10 mouse cellular contexts compared by ENCODE assay signal in genomic region chr2:21187576-21187975, GRCm38 (mm10). TPM values are rescaled to one million over a fixed set of nuclear protein-coding genes. Genes with fewer than 3 reads are reported as not detected.
DNase-seq lines count a peak whose midpoint lies in the region; ATAC-seq lines count a peak whose summit lies in the region.
"Had no signal": no experiment of that assay in that cellular context is flagged by ENCODE, and none has a peak within 500 bp of the region (broad histone marks: within the 10 kb centered on the region; RNA-seq: fewer than 3 reads in every experiment).

No protein-coding gene starts in this region.

- no peak overlapping the region for H3K4me2 ChIP-seq in midbrain, embryonic 11.5 days
- H3K4me2 ChIP-seq: heart, embryonic 13.5 days; stomach, embryonic 15.5 days had no signal

- H3K4me3 ChIP-seq in midbrain, embryonic 10.5 days = no peak overlapping the region
- H3K4me3 ChIP-seq in midbrain, embryonic 11.5 days (ENCODE audit: low read depth, low read length) = no peak overlapping the region
- H3K4me3 ChIP-seq in limb, embryonic 10.5 days = no peak overlapping the region
- H3K4me3 ChIP-seq: heart, embryonic 13.5 days; stomach, embryonic 15.5 days had no signal

- H3K36me3 ChIP-seq in midbrain, embryonic 10.5 days = no peaks in the 10 kb centered on the region
- no peaks in the 10 kb centered on the region; the same call in 1 of the 2 replicates for H3K36me3 ChIP-seq in midbrain, embryonic 11.5 days (ENCODE audit: control insufficient read depth, insufficient read depth, low read length)
- H3K36me3 ChIP-seq in limb, embryonic 10.5 days = no peaks in the 10 kb centered on the region
- H3K36me3 ChIP-seq: heart, embryonic 13.5 days; stomach, embryonic 15.5 days had no signal

- no peak overlapping the region for H3K9ac ChIP-seq in midbrain, embryonic 11.5 days (ENCODE audit: low read length)
- H3K9ac ChIP-seq: heart, embryonic 13.5 days; stomach, embryonic 15.5 days had no signal

- H3K9me3 ChIP-seq in midbrain, embryonic 10.5 days (replicated peaks) = no peaks in the 10 kb centered on the region
- no peaks in the 10 kb centered on the region for H3K9me3 ChIP-seq in midbrain, embryonic 11.5 days (ENCODE audit: control insufficient read depth, low read length)
- H3K9me3 ChIP-seq in limb, embryonic 10.5 days (replicated peaks) = 0 out of 2 replicates have a peak, but pooled peaks cover 1% of the 10 kb centered on the region
- H3K9me3 ChIP-seq: heart, embryonic 13.5 days; stomach, embryonic 15.5 days had no signal

- 63% methylated on average over 7 of the region's 7 CpGs for WGBS in midbrain, embryonic 10.5 days
- WGBS in midbrain, embryonic 11.5 days = 56% methylated on average over 7 of the region's 7 CpGs
- 57% methylated on average over 7 of the region's 7 CpGs for WGBS in limb, embryonic 10.5 days

- no peaks in the 10 kb centered on the region for H3K4me1 ChIP-seq in midbrain, embryonic 10.5 days
- no peaks in the 10 kb centered on the region for H3K4me1 ChIP-seq in midbrain, embryonic 11.5 days (ENCODE audit: control insufficient read depth, insufficient read depth, low read length)
- H3K4me1 ChIP-seq in limb, embryonic 10.5 days = no peaks in the 10 kb centered on the region
- H3K4me1 ChIP-seq: heart, embryonic 13.5 days; stomach, embryonic 15.5 days had no signal

- H3K27ac ChIP-seq in midbrain, embryonic 10.5 days (replicated peaks) = no peak overlapping the region
- no peak overlapping the region for H3K27ac ChIP-seq in midbrain, embryonic 11.5 days (ENCODE audit: low read depth, low read length)
- no peak overlapping the region for H3K27ac ChIP-seq in limb, embryonic 10.5 days
- H3K27ac ChIP-seq: heart, embryonic 13.5 days; stomach, embryonic 15.5 days had no signal

- peak; percentile 36 for DNase-seq in midbrain, embryonic 10.5 days (ENCODE audit: low spot score)
- DNase-seq in midbrain, embryonic 11.5 days (ENCODE audit: low spot score, missing footprints) = no peak
- peak; percentile 33 for DNase-seq in Muller cell, postnatal 12 days (ENCODE audit: inconsistent ontology term)
- peak; percentile 34 to 75 for DNase-seq in cerebellum, postnatal 25 days
- DNase-seq in limb, embryonic 10.5 days (ENCODE audit: low spot score) = peak; percentile 42
- DNase-seq in right cerebral cortex, adult 18-20 months = peak; percentile 67

- ATAC-seq in midbrain, embryonic 11.5 days (ENCODE audit: low FRiP score) = no peak
- peak; percentile 52 to 65; a peak in 3 of 4 replicates for ATAC-seq in hematopoietic stem cell, adult 5-6 weeks (replicated peaks in 1 of 2; ENCODE audit: insufficient read depth in 1 of 2, low FRiP score in 2 of 2, low TSS enrichment in 1 of 2, low read depth in 1 of 2, poor library complexity in 2 of 2, severe bottlenecking in 2 of 2)
- no peak for ATAC-seq in erythroid progenitor cell, adult 5-6 weeks (replicated peaks; ENCODE audit: low FRiP score, poor library complexity, severe bottlenecking)

- no peaks in the 10 kb centered on the region for H3K27me3 ChIP-seq in midbrain, embryonic 10.5 days (ENCODE audit: low read depth, poor library complexity, severe bottlenecking)
- no peaks in the 10 kb centered on the region for H3K27me3 ChIP-seq in midbrain, embryonic 11.5 days (ENCODE audit: control insufficient read depth, insufficient read depth, low read length)
- H3K27me3 ChIP-seq in limb, embryonic 10.5 days (ENCODE audit: low read depth, poor library complexity, severe bottlenecking) = no peaks in the 10 kb centered on the region
- H3K27me3 ChIP-seq: heart, embryonic 13.5 days; stomach, embryonic 15.5 days had no signal

RNA-seq across cellular contexts. Expression of gene Enkur, which starts 17.6 kb away (rescaled TPM):
- 0.95 and 0.96 TPM in 2 replicates for polyA plus RNA-seq in midbrain, embryonic 10.5 days (2016; fragmentation: Nextera tagmentation; extraction: Ambion mirVana)
- 0.98 and 1.1 TPM in 2 replicates for polyA plus RNA-seq in midbrain, embryonic 11.5 days (2014; fragmentation: Nextera tagmentation; extraction: Ambion mirVana)
- 5.4 and 7.9 TPM in 2 replicates for total RNA-seq in hematopoietic stem cell, adult 5-6 weeks (2017)
- not detected in 2 replicates for polyA plus RNA-seq in limb, embryonic 10.5 days (2016; fragmentation: Nextera tagmentation; extraction: Ambion mirVana)
- not detected in 2 replicates for total RNA-seq in erythroid progenitor cell, adult 5-6 weeks (2015; ENCODE audit: low replicate concordance)
- not detected in 2 replicates for total RNA-seq in erythroid progenitor cell, adult 5-6 weeks (2017; ENCODE audit: low replicate concordance)

RNA-seq across cellular contexts. Expression of gene Thnsl1, which starts 17.9 kb away (rescaled TPM):
- polyA plus RNA-seq in midbrain, embryonic 10.5 days (2016; fragmentation: Nextera tagmentation; extraction: Ambion mirVana) = 14.9 and 17.5 TPM in 2 replicates
- 19.2 and 20.1 TPM in 2 replicates for polyA plus RNA-seq in midbrain, embryonic 11.5 days (2014; fragmentation: Nextera tagmentation; extraction: Ambion mirVana)
- total RNA-seq in hematopoietic stem cell, adult 5-6 weeks (2017) = 10.1 and 12.6 TPM in 2 replicates
- 6.1 and 6.9 TPM in 2 replicates for polyA plus RNA-seq in limb, embryonic 10.5 days (2016; fragmentation: Nextera tagmentation; extraction: Ambion mirVana)
- not detected in 2 replicates for total RNA-seq in erythroid progenitor cell, adult 5-6 weeks (2015; ENCODE audit: low replicate concordance)
- total RNA-seq in erythroid progenitor cell, adult 5-6 weeks (2017; ENCODE audit: low replicate concordance) = 0.64 TPM in 1 of 2 replicates, not detected in the other

Comparison
In these comparisons a context has a peak if more than half of its experiments do, and no peak if none do; other contexts are left out.
1. ATAC-seq: peak in hematopoietic stem cell, adult 5-6 weeks (2 of 2); none in midbrain, embryonic 11.5 days (single experiment) and erythroid progenitor cell, adult 5-6 weeks (single experiment).